Comparison of ENCODE assay signal across 8 mouse cellular contexts in the genomic region with DNA sequence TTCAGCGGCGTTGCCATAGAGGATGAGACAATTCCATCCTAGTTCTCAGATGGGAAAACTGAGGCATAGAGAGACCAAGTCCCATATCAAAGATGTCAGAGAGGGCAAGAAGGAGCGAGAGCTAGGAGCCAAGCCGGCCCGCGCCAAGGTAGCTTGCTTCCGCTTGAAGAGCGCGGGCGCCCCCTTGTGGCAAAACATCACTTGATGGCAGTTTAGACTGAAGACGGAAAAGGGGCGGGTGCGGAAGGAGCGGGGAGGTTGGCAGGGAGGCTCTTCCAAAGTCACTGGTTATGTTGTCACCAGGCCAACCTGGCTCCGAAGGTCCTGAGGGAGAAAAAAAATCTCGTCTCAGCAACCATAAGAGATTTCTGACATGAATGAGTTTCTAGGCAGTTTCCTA. TPM values are rescaled to one million over a fixed set of nuclear protein-coding genes. Genes with fewer than 3 reads are reported as not detected.
DNase-seq lines count a peak whose midpoint lies in the region; ATAC-seq lines count a peak whose summit lies in the region.

No protein-coding gene starts in this region.

- no peak for ATAC-seq in hindbrain, embryonic 11.5 days (ENCODE audit: low FRiP score)
- no peak for ATAC-seq in hindbrain, embryonic 13.5 days (ENCODE audit: low FRiP score)
- no peak for ATAC-seq in intestine, embryonic 15.5 days
- no peak for ATAC-seq in midbrain, embryonic 16.5 days

- peak; percentile 98 for DNase-seq in hindbrain, embryonic 11.5 days (ENCODE audit: low spot score)
- peak; percentile 81 to 94 for DNase-seq in cerebellum, postnatal 25 days
- peak; percentile 79 for DNase-seq in gastrocnemius, adult 18-20 months (ENCODE audit: low spot score)
- peak; percentile 78 to 81 for DNase-seq in left cerebral cortex, postnatal 36 days (ENCODE audit: low spot score in 2 of 2)
- peak; percentile 58 to 75 for DNase-seq in spleen, postnatal 14 days (ENCODE audit: low spot score in 2 of 2)

- H3K4me3 ChIP-seq in hindbrain, embryonic 11.5 days (ENCODE audit: low read depth, low read length), result no peak overlapping the region
- no peak overlapping the region for H3K4me3 ChIP-seq in hindbrain, embryonic 13.5 days
- H3K4me3 ChIP-seq in intestine, embryonic 15.5 days (replicated peaks), result no peak overlapping the region
- no peak overlapping the region for H3K4me3 ChIP-seq in midbrain, embryonic 16.5 days (ENCODE audit: low read depth, low read length)

- no peak overlapping the region for H3K4me2 ChIP-seq in hindbrain, embryonic 11.5 days (replicated peaks; ENCODE audit: low read depth, low read length)
- H3K4me2 ChIP-seq in hindbrain, embryonic 13.5 days, result no peak overlapping the region
- 0 out of 2 replicates have a peak overlapping the region, but pooled peaks have one; percentile 14 for H3K4me2 ChIP-seq in intestine, embryonic 15.5 days (replicated peaks)
- peak overlapping the region; percentile 23; the same call in 1 of the 2 replicates for H3K4me2 ChIP-seq in midbrain, embryonic 16.5 days (ENCODE audit: low read length)

- no peak overlapping the region for H3K27ac ChIP-seq in hindbrain, embryonic 11.5 days (ENCODE audit: low read depth, low read length)
- H3K27ac ChIP-seq in hindbrain, embryonic 13.5 days, result no peak overlapping the region
- H3K27ac ChIP-seq in intestine, embryonic 15.5 days, result no peak overlapping the region
- H3K27ac ChIP-seq in midbrain, embryonic 16.5 days (ENCODE audit: low read length), result no peak overlapping the region

- no peaks in the 10 kb centered on the region for H3K9me3 ChIP-seq in hindbrain, embryonic 11.5 days (ENCODE audit: control insufficient read depth, low read length)
- H3K9me3 ChIP-seq in hindbrain, embryonic 13.5 days, result no peaks in the 10 kb centered on the region
- H3K9me3 ChIP-seq in intestine, embryonic 15.5 days, result no peaks in the 10 kb centered on the region
- no peaks in the 10 kb centered on the region for H3K9me3 ChIP-seq in midbrain, embryonic 16.5 days (replicated peaks; ENCODE audit: control insufficient read depth, low read length, poor library complexity, severe bottlenecking)

- H3K36me3 ChIP-seq in hindbrain, embryonic 11.5 days (ENCODE audit: control insufficient read depth, insufficient read depth, low read length), result no peaks in the 10 kb centered on the region
- no peaks in the 10 kb centered on the region for H3K36me3 ChIP-seq in hindbrain, embryonic 13.5 days
- H3K36me3 ChIP-seq in intestine, embryonic 15.5 days, result no peaks in the 10 kb centered on the region
- H3K36me3 ChIP-seq in midbrain, embryonic 16.5 days (ENCODE audit: control insufficient read depth, insufficient read depth, low read length), result no peaks in the 10 kb centered on the region

- no peak overlapping the region for H3K9ac ChIP-seq in hindbrain, embryonic 11.5 days (ENCODE audit: low read depth, low read length)
- no peak overlapping the region for H3K9ac ChIP-seq in hindbrain, embryonic 13.5 days
- no peak overlapping the region for H3K9ac ChIP-seq in intestine, embryonic 15.5 days
- H3K9ac ChIP-seq in midbrain, embryonic 16.5 days (ENCODE audit: low read depth, low read length), result no peak overlapping the region

- no peaks in the 10 kb centered on the region for H3K4me1 ChIP-seq in hindbrain, embryonic 11.5 days (replicated peaks; ENCODE audit: control insufficient read depth, insufficient read depth, low read length)
- no peaks in the 10 kb centered on the region for H3K4me1 ChIP-seq in hindbrain, embryonic 13.5 days (replicated peaks)
- H3K4me1 ChIP-seq in intestine, embryonic 15.5 days (replicated peaks), result no peaks in the 10 kb centered on the region
- H3K4me1 ChIP-seq in midbrain, embryonic 16.5 days (ENCODE audit: control insufficient read depth, insufficient read depth, low read length), result no peaks in the 10 kb centered on the region

- WGBS in hindbrain, embryonic 11.5 days, result under 1% methylated on average over 16 of the region's 16 CpGs
- WGBS in hindbrain, embryonic 13.5 days, result 2% methylated on average over 16 of the region's 16 CpGs
- WGBS in intestine, embryonic 15.5 days, result 3% methylated on average over 16 of the region's 16 CpGs
- 2% methylated on average over 16 of the region's 16 CpGs for WGBS in midbrain, embryonic 16.5 days

- peaks cover 2% of the 10 kb centered on the region; the same call in 1 of the 2 replicates for H3K27me3 ChIP-seq in hindbrain, embryonic 11.5 days (ENCODE audit: control insufficient read depth, insufficient read depth, low read length)
- peaks cover 51% of the 10 kb centered on the region for H3K27me3 ChIP-seq in hindbrain, embryonic 13.5 days
- peaks cover 25% of the 10 kb centered on the region for H3K27me3 ChIP-seq in intestine, embryonic 15.5 days (replicated peaks)
- H3K27me3 ChIP-seq in midbrain, embryonic 16.5 days (ENCODE audit: control insufficient read depth, insufficient read depth, low read depth, low read length), result peaks cover 11% of the 10 kb centered on the region

- intact Hi-C loops in left cerebral cortex, postnatal 36 days (cut with DNase I), result loop anchor here (1.0 to 5.0 kb wide), 2 partner anchors 310 to 346 kb away; no protein-coding TSS in a partner anchor

RNA-seq across cellular contexts. Expression of a gene that starts 27.7 kb away (rescaled TPM):
- polyA plus RNA-seq in hindbrain, embryonic 11.5 days (2014; fragmentation: Nextera tagmentation; extraction: Ambion mirVana), result 23.0 and 28.7 TPM in 2 replicates
- 16.2 and 18.1 TPM in 2 replicates for polyA plus RNA-seq in hindbrain, embryonic 13.5 days (2015; fragmentation: Nextera tagmentation; extraction: Ambion mirVana)
- total RNA-seq in gastrocnemius, adult 18-20 months (2021), result 10 to 100 TPM; 15.2 to 20.1 TPM
- 25.1 and 25.8 TPM in 2 replicates for polyA plus RNA-seq in intestine, embryonic 15.5 days (2015; fragmentation: Nextera tagmentation; extraction: Ambion mirVana)
- total RNA-seq in left cerebral cortex, postnatal 36 days (2021), result 10 to 100 TPM; 16.5 to 17.0 TPM
- polyA plus RNA-seq in midbrain, embryonic 16.5 days (2015; fragmentation: Nextera tagmentation; extraction: Ambion mirVana), result 18.7 and 19.3 TPM in 2 replicates

Comparison
In these comparisons a context has a peak if more than half of its experiments do, and no peak if none do; other contexts are left out.
1. H3K4me2 ChIP-seq: peak in intestine, embryonic 15.5 days (single experiment) and midbrain, embryonic 16.5 days (single experiment); none in hindbrain, embryonic 11.5 days (single experiment) and hindbrain, embryonic 13.5 days (single experiment).
2. Peak in every context shown above with its lines, with median percentiles within 50 percentile points of each other: DNase-seq.